Mouse (Mus musculus): Measurements from ENCODE around the gene Zbtb8b. TPM values are rescaled to one million over a fixed set of nuclear protein-coding genes. Genes with fewer than 3 reads are reported as not detected.
A peak's percentile ranks its signal among the peaks of the same experiment; 100 is the strongest.
"Not testable (repeated sequence)": the region's sequence is repeated elsewhere in the genome, so short reads cannot be mapped to it uniquely, and the experiment has no call there.

Zbtb8b gene
- polyA plus RNA-seq, 1 experiment from 2014 or later: 2.8 TPM

DNA sequence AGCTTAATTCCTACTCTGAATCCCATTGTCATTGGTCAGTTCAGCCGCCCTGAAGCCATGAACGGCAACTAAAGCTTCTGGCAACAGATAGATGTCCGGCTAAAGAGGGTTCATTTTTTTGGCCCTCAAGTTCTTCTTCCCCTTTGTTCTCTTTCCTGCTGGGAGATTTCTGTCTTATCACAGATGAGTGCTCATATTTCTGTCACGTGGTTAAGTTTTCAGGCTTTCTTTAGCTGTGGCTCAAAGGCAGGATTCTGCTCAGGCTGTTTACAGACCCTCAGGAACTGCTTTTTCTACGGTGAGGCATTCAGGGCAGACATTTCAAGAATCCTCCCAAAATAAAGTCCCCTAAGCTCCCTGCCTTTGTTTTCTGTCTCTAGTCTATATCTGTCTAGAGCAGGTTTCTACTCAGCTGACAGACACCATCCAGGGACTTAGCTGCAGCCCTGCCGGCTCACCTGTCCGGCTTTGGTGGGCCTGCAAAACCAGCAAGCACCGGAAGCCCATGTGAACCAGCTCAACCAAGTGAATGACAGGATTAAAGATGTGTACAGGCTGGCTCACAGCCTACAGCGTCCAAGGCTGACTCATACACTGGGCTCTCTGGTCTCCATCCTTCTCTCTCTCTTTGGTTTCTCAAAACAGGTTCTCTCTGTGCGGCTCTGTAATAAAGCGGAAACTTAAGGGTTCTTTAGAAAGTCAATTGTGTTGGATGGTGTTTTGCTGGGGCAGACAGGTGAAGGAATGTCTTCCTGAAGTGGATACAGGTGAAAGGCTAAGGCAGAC, 7.3 kb upstream of the Zbtb8b start:
- ATAC-seq (ENCODE audit: low FRiP score) (no peak), DNase-seq (ENCODE audit: low spot score) (no peak)
- H3K4me2 ChIP-seq (replicated peaks; ENCODE audit: low read depth, low read length): no peak overlapping the region
- no peaks in the 10 kb centered on the region for H3K4me1 ChIP-seq (replicated peaks; ENCODE audit: control insufficient read depth, insufficient read depth, low read length)
- H3K4me3 ChIP-seq (ENCODE audit: low read depth, low read length): no peak overlapping the region
- H3K9me3 ChIP-seq (ENCODE audit: control insufficient read depth, low read length): no peaks in the 10 kb centered on the region
- no peak overlapping the region for H3K9ac ChIP-seq (ENCODE audit: low read depth, low read length)
- WGBS: 87% methylated on average over 11 of the region's 11 CpGs
- no peaks in the 10 kb centered on the region for H3K36me3 ChIP-seq (ENCODE audit: control insufficient read depth, insufficient read depth, low read length)
- no peak overlapping the region for H3K27ac ChIP-seq (ENCODE audit: low read depth, low read length)
- H3K27me3 ChIP-seq (ENCODE audit: control insufficient read depth, insufficient read depth, low read length): no peaks in the 10 kb centered on the region

DNA sequence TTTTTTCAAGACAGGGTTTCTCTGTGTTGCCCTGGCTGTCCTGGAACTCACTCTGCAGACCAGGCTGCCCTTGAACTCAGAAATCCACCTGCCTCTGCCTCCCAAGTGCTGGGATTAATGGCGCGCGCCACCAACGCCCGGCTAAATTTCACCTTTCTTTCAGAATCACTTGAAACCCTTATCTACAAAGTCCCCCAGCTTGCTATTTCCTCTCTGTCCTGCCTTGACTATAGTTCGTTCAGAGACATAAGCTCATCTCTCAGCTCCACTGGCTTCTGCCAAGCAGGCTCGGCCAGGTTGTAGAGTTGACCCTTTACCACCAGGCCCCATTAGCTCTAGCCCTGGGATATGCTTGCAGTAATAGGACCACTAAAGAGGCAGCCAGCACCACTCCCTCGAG, 6.7 kb upstream of the Zbtb8b start:
- no peaks in the 10 kb centered on the region for H3K36me3 ChIP-seq (ENCODE audit: control insufficient read depth, insufficient read depth, low read length)
- H3K4me3 ChIP-seq (ENCODE audit: low read depth, low read length): no peak overlapping the region
- no peaks in the 10 kb centered on the region for H3K4me1 ChIP-seq (replicated peaks; ENCODE audit: control insufficient read depth, insufficient read depth, low read length)
- no peaks in the 10 kb centered on the region for H3K9me3 ChIP-seq (ENCODE audit: control insufficient read depth, low read length)
- 78% methylated on average over 8 of the region's 8 CpGs for WGBS
- ATAC-seq (ENCODE audit: low FRiP score) (no peak), DNase-seq (ENCODE audit: low spot score) (no peak)
- H3K27ac ChIP-seq (ENCODE audit: low read depth, low read length): no peak overlapping the region
- no peak overlapping the region for H3K9ac ChIP-seq (ENCODE audit: low read depth, low read length)
- no peak overlapping the region for H3K4me2 ChIP-seq (replicated peaks; ENCODE audit: low read depth, low read length)
- no peaks in the 10 kb centered on the region for H3K27me3 ChIP-seq (ENCODE audit: control insufficient read depth, insufficient read depth, low read length)

DNA sequence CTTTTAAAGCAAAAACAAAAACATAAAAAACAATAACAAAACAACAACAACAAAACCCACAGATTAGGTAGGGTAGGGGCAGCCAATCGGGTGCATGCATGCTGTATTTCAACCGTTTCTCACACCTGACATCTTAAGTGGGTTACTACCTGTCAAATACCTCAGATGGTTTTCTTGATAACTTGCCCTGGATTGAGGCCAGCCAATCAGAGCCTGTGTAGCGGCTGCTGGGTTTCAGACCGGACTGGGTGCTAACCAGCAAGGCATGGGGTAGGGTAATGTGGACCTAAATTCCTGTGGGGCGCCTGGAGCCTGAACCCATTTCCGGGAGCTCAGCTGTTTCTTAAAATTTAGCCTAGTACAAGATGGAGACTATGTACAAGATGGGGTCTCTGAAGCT, 492 bp upstream of the Zbtb8b start:
- Histone ChIP-seq H3K27ac (ENCODE audit: low read depth, low read length) (no peak overlapping the region), H3K9ac (ENCODE audit: low read depth, low read length) (no peak overlapping the region), H3K9me3 (ENCODE audit: control insufficient read depth, low read length) (no peaks in the 10 kb centered on the region), H3K4me3 (ENCODE audit: low read depth, low read length) (no peak overlapping the region), H3K36me3 (ENCODE audit: control insufficient read depth, insufficient read depth, low read length) (no peaks in the 10 kb centered on the region), H3K4me2 (replicated peaks; ENCODE audit: low read depth, low read length) (no peak overlapping the region), H3K27me3 (ENCODE audit: control insufficient read depth, insufficient read depth, low read length) (peaks cover 21% of the 10 kb centered on the region), H3K4me1 (replicated peaks; ENCODE audit: control insufficient read depth, insufficient read depth, low read length) (no peaks in the 10 kb centered on the region)
- WGBS: 29% methylated on average over 6 of the region's 6 CpGs
- DNase-seq (ENCODE audit: low spot score) (no peak), ATAC-seq (ENCODE audit: low FRiP score) (no peak)

DNA sequence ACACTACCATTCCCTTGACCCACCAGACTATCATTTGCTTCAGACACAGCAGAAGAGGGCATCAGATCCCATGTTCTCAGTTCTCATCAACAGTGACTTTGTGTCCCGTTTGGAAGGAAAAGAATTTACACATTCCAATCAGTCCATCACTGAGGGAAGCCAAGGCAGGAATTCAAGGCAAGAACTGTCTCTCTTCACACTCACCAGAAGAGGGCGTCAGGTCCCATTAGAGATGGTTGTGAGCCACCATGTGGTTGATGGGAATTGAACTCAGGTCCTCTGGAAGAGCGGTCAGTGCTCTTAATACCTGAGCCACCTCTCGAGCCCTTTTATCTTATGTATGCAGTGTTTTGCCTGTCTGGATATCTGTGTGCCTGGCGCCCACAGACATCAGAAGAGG, 22.3 kb downstream of the Zbtb8b start:
- no peak overlapping the region for H3K27ac ChIP-seq (ENCODE audit: low read depth, low read length)
- no peaks in the 10 kb centered on the region for H3K27me3 ChIP-seq (ENCODE audit: control insufficient read depth, insufficient read depth, low read length)
- H3K4me1 ChIP-seq (replicated peaks; ENCODE audit: control insufficient read depth, insufficient read depth, low read length): no peaks in the 10 kb centered on the region
- no peaks in the 10 kb centered on the region for H3K9me3 ChIP-seq (ENCODE audit: control insufficient read depth, low read length)
- DNase-seq (ENCODE audit: low spot score) (no peak), ATAC-seq (ENCODE audit: low FRiP score) (no peak)
- H3K9ac ChIP-seq (ENCODE audit: low read depth, low read length): no peak overlapping the region
- 77% methylated on average over 5 of the region's 5 CpGs for WGBS
- H3K4me2 ChIP-seq (replicated peaks; ENCODE audit: low read depth, low read length): no peak overlapping the region
- H3K36me3 ChIP-seq (ENCODE audit: control insufficient read depth, insufficient read depth, low read length): no peaks in the 10 kb centered on the region
- no peak overlapping the region for H3K4me3 ChIP-seq (ENCODE audit: low read depth, low read length)

DNA sequence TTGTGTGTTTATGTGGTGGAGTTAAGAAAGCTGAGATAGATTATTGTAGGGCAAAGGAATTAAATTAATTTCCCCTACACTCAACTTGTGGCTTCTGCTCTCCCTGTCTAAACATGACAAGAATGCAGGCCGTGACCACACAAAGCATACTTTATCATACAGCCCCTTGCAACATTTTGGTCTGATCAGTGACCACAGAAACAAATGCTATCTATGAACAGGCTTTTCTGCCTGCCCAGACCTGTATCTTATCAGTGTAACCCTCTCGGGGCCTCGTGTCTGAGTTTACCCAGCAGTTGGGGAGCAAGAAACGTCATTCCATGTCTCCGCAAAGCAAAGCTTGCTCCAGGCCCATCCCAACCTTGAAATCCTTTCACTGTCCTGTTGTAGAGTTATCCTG, 24.2 kb downstream of the Zbtb8b start:
- Histone ChIP-seq H3K9ac (ENCODE audit: low read depth, low read length) (no peak overlapping the region), H3K27ac (ENCODE audit: low read depth, low read length) (no peak overlapping the region), H3K9me3 (ENCODE audit: control insufficient read depth, low read length) (no peaks in the 10 kb centered on the region), H3K36me3 (ENCODE audit: control insufficient read depth, insufficient read depth, low read length) (no peaks in the 10 kb centered on the region), H3K4me2 (replicated peaks; ENCODE audit: low read depth, low read length) (no peak overlapping the region), H3K4me1 (replicated peaks; ENCODE audit: control insufficient read depth, insufficient read depth, low read length) (no peaks in the 10 kb centered on the region), H3K27me3 (ENCODE audit: control insufficient read depth, insufficient read depth, low read length) (no peaks in the 10 kb centered on the region), H3K4me3 (ENCODE audit: low read depth, low read length) (no peak overlapping the region)
- ATAC-seq (ENCODE audit: low FRiP score) (no peak), DNase-seq (ENCODE audit: low spot score) (no peak)
- WGBS: 87% methylated on average over 5 of the region's 5 CpGs

DNA sequence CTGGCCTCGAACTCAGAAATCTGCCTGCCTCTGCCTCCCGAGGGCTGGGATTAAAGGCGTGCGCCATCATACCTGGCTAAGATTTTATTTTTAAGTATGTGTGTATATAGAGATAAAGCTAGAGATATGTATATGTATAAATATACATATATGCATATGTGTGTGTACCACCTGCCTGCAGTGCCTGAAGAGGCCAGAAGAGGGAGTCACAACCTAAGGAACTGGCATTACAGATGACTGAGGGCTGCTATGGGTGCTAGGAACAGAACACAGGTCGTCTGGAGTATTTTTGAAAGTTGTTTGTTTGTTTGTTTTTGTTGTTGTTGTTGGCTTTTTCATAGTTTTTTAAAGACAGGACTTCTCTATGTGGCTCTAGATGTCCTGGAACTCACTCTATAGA, 24.8 kb downstream of the Zbtb8b start:
- Histone ChIP-seq H3K9ac (ENCODE audit: low read depth, low read length) (no peak overlapping the region), H3K36me3 (ENCODE audit: control insufficient read depth, insufficient read depth, low read length) (no peaks in the 10 kb centered on the region), H3K9me3 (ENCODE audit: control insufficient read depth, low read length) (no peaks in the 10 kb centered on the region), H3K27me3 (ENCODE audit: control insufficient read depth, insufficient read depth, low read length) (no peaks in the 10 kb centered on the region), H3K4me3 (ENCODE audit: low read depth, low read length) (no peak overlapping the region), H3K27ac (ENCODE audit: low read depth, low read length) (no peak overlapping the region), H3K4me1 (replicated peaks; ENCODE audit: control insufficient read depth, insufficient read depth, low read length) (no peaks in the 10 kb centered on the region), H3K4me2 (replicated peaks; ENCODE audit: low read depth, low read length) (no peak overlapping the region)
- ATAC-seq (ENCODE audit: low FRiP score) (no peak), DNase-seq (ENCODE audit: low spot score) (no peak)
- 94% methylated on average over 5 of the region's 5 CpGs for WGBS

DNA sequence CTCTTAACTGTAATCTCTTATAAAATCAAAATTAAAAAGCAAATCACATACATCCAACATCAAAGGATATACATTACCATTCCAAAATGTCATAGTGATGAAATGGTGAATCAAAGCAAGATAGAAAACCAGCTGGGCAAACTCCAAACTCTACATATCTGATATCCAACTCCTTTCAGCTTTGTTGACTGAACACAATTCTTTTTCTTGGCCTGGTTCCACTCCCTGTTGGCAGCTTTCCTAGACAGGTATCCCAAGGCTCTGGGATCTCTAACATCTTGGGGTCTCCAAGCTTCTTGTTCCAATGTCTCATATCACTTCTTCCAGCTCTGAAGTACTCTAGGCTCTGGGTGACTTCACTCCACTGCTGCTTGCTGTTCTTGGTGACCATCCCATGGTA, 29.7 kb downstream of the Zbtb8b start:
- DNase-seq (ENCODE audit: low spot score) (no peak), ATAC-seq (ENCODE audit: low FRiP score) (no peak)
- Histone ChIP-seq H3K4me2 (replicated peaks; ENCODE audit: low read depth, low read length) (no peak overlapping the region), H3K9ac (ENCODE audit: low read depth, low read length) (no peak overlapping the region), H3K27ac (ENCODE audit: low read depth, low read length) (no peak overlapping the region), H3K27me3 (ENCODE audit: control insufficient read depth, insufficient read depth, low read length) (no peaks in the 10 kb centered on the region), H3K9me3 (ENCODE audit: control insufficient read depth, low read length) (no peaks in the 10 kb centered on the region), H3K4me1 (replicated peaks; ENCODE audit: control insufficient read depth, insufficient read depth, low read length) (no peaks in the 10 kb centered on the region), H3K36me3 (ENCODE audit: control insufficient read depth, insufficient read depth, low read length) (no peaks in the 10 kb centered on the region), H3K4me3 (ENCODE audit: low read depth, low read length) (no peak overlapping the region)

DNA sequence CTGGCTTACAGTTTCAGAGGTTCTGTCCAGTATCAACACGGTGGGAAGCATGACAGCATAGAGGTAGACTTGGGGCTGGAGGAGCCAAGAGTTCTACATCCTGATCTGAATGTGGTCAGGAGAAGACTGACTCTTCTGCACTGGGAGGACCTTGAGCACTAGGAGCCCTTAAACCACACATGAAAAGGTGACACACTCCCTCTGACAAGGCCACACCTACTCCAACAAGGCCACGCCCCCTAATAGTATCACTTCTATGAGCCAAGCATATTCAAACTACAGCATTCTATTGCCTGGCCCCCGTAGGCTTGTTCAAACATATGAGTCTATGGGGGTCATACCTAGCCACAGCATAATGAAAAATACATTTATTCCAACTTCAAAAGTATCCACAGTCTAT, 30.1 kb downstream of the Zbtb8b start:
- H3K4me1 ChIP-seq (replicated peaks; ENCODE audit: control insufficient read depth, insufficient read depth, low read length); H3K36me3 ChIP-seq (ENCODE audit: control insufficient read depth, insufficient read depth, low read length); H3K9me3 ChIP-seq (ENCODE audit: control insufficient read depth, low read length); H3K4me3 ChIP-seq (ENCODE audit: low read depth, low read length); H3K9ac ChIP-seq (ENCODE audit: low read depth, low read length); H3K4me2 ChIP-seq (replicated peaks; ENCODE audit: low read depth, low read length); H3K27ac ChIP-seq (ENCODE audit: low read depth, low read length); H3K27me3 ChIP-seq (ENCODE audit: control insufficient read depth, insufficient read depth, low read length); ATAC-seq (ENCODE audit: low FRiP score); DNase-seq (ENCODE audit: low spot score): not testable (repeated sequence)
- 94% methylated on average over 3 of the region's 3 CpGs for WGBS

DNA sequence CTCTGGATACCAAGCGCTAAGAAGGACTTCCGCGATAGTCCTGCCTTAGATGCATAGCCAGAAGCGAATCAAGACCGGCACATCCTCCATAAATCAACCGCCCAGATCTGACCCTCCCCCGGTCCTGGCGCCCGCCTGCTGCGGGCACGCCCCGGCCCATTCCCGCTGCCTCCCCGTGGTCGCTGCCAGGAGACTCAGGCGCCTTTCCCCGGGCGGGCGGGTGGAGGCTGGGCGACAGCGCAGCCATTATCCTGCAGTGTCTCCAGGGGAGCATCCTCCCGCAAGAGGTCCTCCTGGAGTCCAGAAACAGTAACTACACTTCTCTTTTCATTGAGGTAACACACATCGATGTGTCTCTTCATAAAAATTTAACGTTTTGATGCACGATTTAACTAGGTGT, 34.2 kb downstream of the Zbtb8b start:
- Histone ChIP-seq H3K36me3 (ENCODE audit: control insufficient read depth, insufficient read depth, low read length) (no peaks in the 10 kb centered on the region), H3K4me3 (ENCODE audit: low read depth, low read length) (peak overlapping the region; percentile 34), H3K27ac (ENCODE audit: low read depth, low read length) (no peak overlapping the region), H3K9me3 (ENCODE audit: control insufficient read depth, low read length) (no peaks in the 10 kb centered on the region), H3K4me1 (replicated peaks; ENCODE audit: control insufficient read depth, insufficient read depth, low read length) (no peaks in the 10 kb centered on the region), H3K4me2 (replicated peaks; ENCODE audit: low read depth, low read length) (peak overlapping the region; percentile 63), H3K27me3 (ENCODE audit: control insufficient read depth, insufficient read depth, low read length) (no peaks in the 10 kb centered on the region), H3K9ac (ENCODE audit: low read depth, low read length) (peak overlapping the region; percentile 54; the same call in 1 of the 2 replicates)
- DNase-seq (ENCODE audit: low spot score): peak; percentile 62
- ATAC-seq (ENCODE audit: low FRiP score): no peak; the same call in 1 of the 2 replicates
- 3% methylated on average over 24 of the region's 25 CpGs for WGBS

Data from hindbrain, embryonic 11.5 days (tissue).